Mouse (Mus musculus) embryonic facial prominence, embryonic 14.5 days (tissue): ENCODE data around the gene Nrxn3. TPM values are rescaled to one million over a fixed set of nuclear protein-coding genes. Genes with fewer than 3 reads are reported as not detected.

Experiments
- ATAC-seq: fragments of 200-750 bp; cut with Nextera tagmentation; 2 replicates; pipeline ENCODE4 v1.8.0; 2017; ENCODE audit warnings: low read depth, moderate number of reproducible peaks, moderate TSS enrichment
- DNase-seq: peaks from one replicate; pipeline ENCODE4 v3.0.0-alpha.2; 2015; ENCODE audit warnings: low spot score
- H3K27ac ChIP-seq: fragments of 300-500 bp; sonication (generic); replicated peaks from 2 replicates; pipeline ENCODE4 v1.5.1; 2014; ENCODE audit warnings: low read depth, mild to moderate bottlenecking, low read length, moderate library complexity
- H3K27me3 ChIP-seq: fragments of 300-500 bp; sonication (generic); replicated peaks from 2 replicates; pipeline ENCODE4 v1.6.1; 2014; ENCODE audit warnings: low read length; ENCODE audit not compliant: control insufficient read depth, insufficient read depth
- H3K36me3 ChIP-seq: fragments of 300-500 bp; sonication (generic); 2 replicates; pipeline ENCODE4 v1.6.1; 2014; ENCODE audit warnings: low read length, mixed read lengths; ENCODE audit not compliant: control insufficient read depth, insufficient read depth
- H3K4me1 ChIP-seq: fragments of 300-500 bp; sonication (generic); 2 replicates; pipeline ENCODE4 v1.6.1; 2014; ENCODE audit warnings: antibody characterized with exemption, low read length; ENCODE audit not compliant: control insufficient read depth, insufficient read depth
- H3K4me2 ChIP-seq: fragments of 300-500 bp; sonication (generic); 2 replicates; pipeline ENCODE4 v1.6.1; 2014; ENCODE audit warnings: low read depth, mild to moderate bottlenecking, low read length, moderate library complexity, mixed read lengths
- H3K4me3 ChIP-seq: fragments of 300-500 bp; sonication (generic); 2 replicates; pipeline ENCODE4 v1.5.1; 2014; ENCODE audit warnings: low read depth, mild to moderate bottlenecking, low read length
- H3K9ac ChIP-seq: fragments of 300-500 bp; sonication (generic); 2 replicates; pipeline ENCODE4 v1.6.1; 2014; ENCODE audit warnings: low read depth, mild to moderate bottlenecking, low read length, moderate library complexity, mixed read lengths
- H3K9me3 ChIP-seq: fragments of 300-500 bp; sonication (generic); 2 replicates; pipeline ENCODE4 v1.6.1; 2016; ENCODE audit warnings: low read length; ENCODE audit not compliant: control insufficient read depth
- WGBS: fragments of 180-500 bp; shearing (Covaris S2); extraction: QIAGEN DNeasy Blood & Tissue Kit; methylation state at CpG from one replicate; pipeline ENCODE4 v1.1.7; 2014; 5-methylcytosine and 5-hydroxymethylcytosine counted together
- polyA plus RNA-seq: library from polyadenylated mRNA; unstranded; fragments of >200 nt; fragmentation: Nextera tagmentation; extraction: Ambion mirVana; gene quantifications from 2 replicates; pipeline ENCODE4 v1.2.1, GENCODE M21; 2014

The Nrxn3 gene
- polyA plus RNA-seq, 1 experiment from 2014 or later, result 2.6 TPM

GRCm38 (mm10) chr12:89836271-89836670, 1113.6 kb downstream of the Nrxn3 start:
- DNase-seq (no peak), ATAC-seq (no peak)
- Histone ChIP-seq H3K27ac (no peak overlapping the region), H3K27me3 (no peaks in the 10 kb centered on the region), H3K4me1 (no peaks in the 10 kb centered on the region), H3K9ac (no peak overlapping the region), H3K4me3 (no peak overlapping the region), H3K4me2 (no peak overlapping the region), H3K36me3 (no peaks in the 10 kb centered on the region), H3K9me3 (no peaks in the 10 kb centered on the region)
- 73% methylated on average over 3 of the region's 3 CpGs for WGBS

- 84% methylated on average over 1 of the region's 1 CpGs for WGBS
- no peaks in the 10 kb centered on the region for H3K36me3 ChIP-seq
These were observed 1120.2 kb downstream of the Nrxn3 start for GRCm38 (mm10) chr12:89842861-89843260.

GRCm38 (mm10) chr12:89848116-89848515, 1125.4 kb downstream of the Nrxn3 start:
- no peaks in the 10 kb centered on the region for H3K9me3 ChIP-seq
- no peak overlapping the region for H3K27ac ChIP-seq
- H3K27me3 ChIP-seq, result no peaks in the 10 kb centered on the region
- no peaks in the 10 kb centered on the region for H3K4me1 ChIP-seq
- WGBS, result 53% methylated on average over 1 of the region's 1 CpGs
- no peak overlapping the region for H3K9ac ChIP-seq
- no peak for DNase-seq
- H3K4me2 ChIP-seq, result no peak overlapping the region
- ATAC-seq, result no peak
- H3K4me3 ChIP-seq, result no peak overlapping the region
- no peaks in the 10 kb centered on the region for H3K36me3 ChIP-seq

More at GRCm38 (mm10) chr12:89842861-89843260, 1120.2 kb downstream of the Nrxn3 start:
- H3K4me2 ChIP-seq, result no peak overlapping the region
- no peak overlapping the region for H3K4me3 ChIP-seq
- H3K9me3 ChIP-seq, result no peaks in the 10 kb centered on the region
- DNase-seq (no peak), ATAC-seq (no peak)
- no peaks in the 10 kb centered on the region for H3K4me1 ChIP-seq
- no peaks in the 10 kb centered on the region for H3K27me3 ChIP-seq
- H3K9ac ChIP-seq, result no peak overlapping the region
- H3K27ac ChIP-seq, result no peak overlapping the region

GRCm38 (mm10) chr12:89854355-89854754, 1131.7 kb downstream of the Nrxn3 start:
- Histone ChIP-seq H3K27me3 (no peaks in the 10 kb centered on the region), H3K9ac (no peak overlapping the region), H3K9me3 (no peaks in the 10 kb centered on the region), H3K4me3 (no peak overlapping the region), H3K27ac (no peak overlapping the region), H3K4me2 (no peak overlapping the region), H3K4me1 (no peaks in the 10 kb centered on the region), H3K36me3 (no peaks in the 10 kb centered on the region)
- ATAC-seq, result no peak
- no peak for DNase-seq
- WGBS, result 56% methylated on average over 4 of the region's 4 CpGs

- H3K4me2 ChIP-seq, result no peak overlapping the region
- no peaks in the 10 kb centered on the region for H3K9me3 ChIP-seq
- H3K36me3 ChIP-seq, result no peaks in the 10 kb centered on the region
- no peak overlapping the region for H3K9ac ChIP-seq
- DNase-seq, result no peak
- no peaks in the 10 kb centered on the region for H3K4me1 ChIP-seq
- ATAC-seq, result no peak
- no peaks in the 10 kb centered on the region for H3K27me3 ChIP-seq
- no peak overlapping the region for H3K4me3 ChIP-seq
- no peak overlapping the region for H3K27ac ChIP-seq
These were observed 1144.4 kb downstream of the Nrxn3 start for GRCm38 (mm10) chr12:89867124-89867523.

- WGBS, result 64% methylated on average over 8 of the region's 8 CpGs
- H3K4me1 ChIP-seq, result no peaks in the 10 kb centered on the region
- H3K36me3 ChIP-seq, result no peaks in the 10 kb centered on the region
- H3K4me3 ChIP-seq, result no peak overlapping the region
- no peaks in the 10 kb centered on the region for H3K9me3 ChIP-seq
- no peak for ATAC-seq
- no peak overlapping the region for H3K4me2 ChIP-seq
- H3K9ac ChIP-seq, result no peak overlapping the region
- H3K27me3 ChIP-seq, result no peaks in the 10 kb centered on the region
- H3K27ac ChIP-seq, result no peak overlapping the region
- DNase-seq, result no peak
These were observed 1160.1 kb downstream of the Nrxn3 start for GRCm38 (mm10) chr12:89882617-89883370.

- Histone ChIP-seq H3K9ac (no peak overlapping the region), H3K9me3 (no peaks in the 10 kb centered on the region), H3K4me2 (no peak overlapping the region), H3K27me3 (no peaks in the 10 kb centered on the region), H3K27ac (no peak overlapping the region), H3K36me3 (no peaks in the 10 kb centered on the region), H3K4me3 (no peak overlapping the region), H3K4me1 (no peaks in the 10 kb centered on the region)
- ATAC-seq (no peak), DNase-seq (no peak)
- WGBS, result 98% methylated on average over 1 of the region's 1 CpGs
These were observed 1161.9 kb downstream of the Nrxn3 start for GRCm38 (mm10) chr12:89884576-89884975.

- 87% methylated on average over 3 of the region's 3 CpGs for WGBS
- H3K36me3 ChIP-seq, result no peaks in the 10 kb centered on the region
- no peak overlapping the region for H3K9ac ChIP-seq
- no peaks in the 10 kb centered on the region for H3K9me3 ChIP-seq
- H3K27me3 ChIP-seq, result no peaks in the 10 kb centered on the region
- no peak for DNase-seq
- no peaks in the 10 kb centered on the region for H3K4me1 ChIP-seq
- no peak overlapping the region for H3K4me3 ChIP-seq
- H3K27ac ChIP-seq, result no peak overlapping the region
- no peak overlapping the region for H3K4me2 ChIP-seq
- no peak for ATAC-seq
These were observed 1166.0 kb downstream of the Nrxn3 start for GRCm38 (mm10) chr12:89888647-89889046.

- no peak for DNase-seq
- Histone ChIP-seq H3K27ac (no peak overlapping the region), H3K4me1 (no peaks in the 10 kb centered on the region), H3K36me3 (no peaks in the 10 kb centered on the region), H3K4me3 (no peak overlapping the region), H3K4me2 (no peak overlapping the region), H3K9ac (no peak overlapping the region), H3K9me3 (no peaks in the 10 kb centered on the region), H3K27me3 (no peaks in the 10 kb centered on the region)
- ATAC-seq, result no peak
- 35% methylated on average over 2 of the region's 2 CpGs for WGBS
These were observed 1174.2 kb downstream of the Nrxn3 start for GRCm38 (mm10) chr12:89896901-89897300.
